Mouse (Mus musculus): ENCODE measurements around the gene Krt84.
A peak's percentile ranks its signal among the peaks of the same experiment; 100 is the strongest.

DNA sequence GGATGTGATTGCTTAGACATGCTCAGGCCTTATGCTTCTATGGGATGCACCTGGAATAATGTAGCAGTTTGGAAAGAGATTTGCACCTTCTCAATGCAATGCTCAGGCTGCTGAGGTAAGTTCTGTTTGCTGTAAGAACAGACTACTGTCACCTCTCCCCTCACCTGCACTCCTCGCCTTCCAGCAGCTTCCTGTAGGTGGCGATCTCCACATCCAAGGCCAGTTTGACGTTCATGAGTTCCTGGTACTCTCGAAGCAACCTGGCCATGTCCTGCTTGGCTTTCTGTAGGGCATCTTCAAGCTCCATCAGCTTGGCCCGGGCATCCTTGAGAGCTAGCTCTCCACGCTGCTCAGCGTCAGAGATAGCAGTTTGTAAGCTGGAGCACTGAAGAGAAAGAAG lies 35.2 kb upstream of the Krt84 start:
- peak; percentile 44 for TF ChIP-seq CTCF (conservative IDR thresholded peaks at IDR 0.05; ENCODE audit: low read length)
- no peak for TF ChIP-seq POU5F1 (IDR thresholded peaks at IDR 0.05; ENCODE audit: borderline replicate concordance, low read length)

All from E14TG2a.4 (cell line).